Mouse (Mus musculus) frontal cortex, postnatal 14 days (tissue): ENCODE measurements around the gene Dcbld1.

Experiments used
- DNase-seq, 2 experiments: peaks; one replicate each; pipeline ENCODE4 v3.0.0; 2022; ENCODE audit warnings: low spot score in 2 of 2

The Dcbld1 gene

GRCm38 (mm10) chr10:52233301-52233968 is at the start of gene Dcbld1:
Dcbld1 (plus strand) TSS chr10:52233619.
- peak; percentile 22 to 27 for DNase-seq

- no peak for DNase-seq
Observed at GRCm38 (mm10) chr10:52185900-52186299, 47.5 kb upstream of the Dcbld1 start.

GRCm38 (mm10) chr10:52194957-52195852 is 38.2 kb upstream of the Dcbld1 start, which contains the start of gene Ros1:
Ros1 (minus strand) TSS chr10:52195244.
- DNase-seq, result no peak

DNA sequence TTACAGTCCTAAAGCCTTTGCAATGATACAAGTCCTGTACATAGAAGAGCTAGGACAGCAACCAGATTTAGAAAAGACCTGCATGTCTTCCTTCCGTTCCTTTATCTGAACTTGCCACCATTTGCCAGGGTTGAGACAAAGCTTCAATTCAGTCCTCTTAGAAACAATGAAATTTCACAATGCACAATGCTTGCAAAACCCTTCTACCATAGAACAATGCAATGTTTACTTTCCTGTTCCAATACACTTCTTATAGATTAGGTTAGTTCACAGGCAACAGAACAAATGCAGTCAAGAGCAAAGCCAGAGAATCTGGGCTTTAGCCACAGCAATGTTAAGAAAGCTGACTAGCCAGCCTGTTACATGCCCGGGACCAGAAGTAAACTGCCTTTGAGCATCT is 29.4 kb upstream of the Dcbld1 start:
- DNase-seq, result no peak

- no peak for DNase-seq
Observed at GRCm38 (mm10) chr10:52215267-52215818, 18.1 kb upstream of the Dcbld1 start.

DNA sequence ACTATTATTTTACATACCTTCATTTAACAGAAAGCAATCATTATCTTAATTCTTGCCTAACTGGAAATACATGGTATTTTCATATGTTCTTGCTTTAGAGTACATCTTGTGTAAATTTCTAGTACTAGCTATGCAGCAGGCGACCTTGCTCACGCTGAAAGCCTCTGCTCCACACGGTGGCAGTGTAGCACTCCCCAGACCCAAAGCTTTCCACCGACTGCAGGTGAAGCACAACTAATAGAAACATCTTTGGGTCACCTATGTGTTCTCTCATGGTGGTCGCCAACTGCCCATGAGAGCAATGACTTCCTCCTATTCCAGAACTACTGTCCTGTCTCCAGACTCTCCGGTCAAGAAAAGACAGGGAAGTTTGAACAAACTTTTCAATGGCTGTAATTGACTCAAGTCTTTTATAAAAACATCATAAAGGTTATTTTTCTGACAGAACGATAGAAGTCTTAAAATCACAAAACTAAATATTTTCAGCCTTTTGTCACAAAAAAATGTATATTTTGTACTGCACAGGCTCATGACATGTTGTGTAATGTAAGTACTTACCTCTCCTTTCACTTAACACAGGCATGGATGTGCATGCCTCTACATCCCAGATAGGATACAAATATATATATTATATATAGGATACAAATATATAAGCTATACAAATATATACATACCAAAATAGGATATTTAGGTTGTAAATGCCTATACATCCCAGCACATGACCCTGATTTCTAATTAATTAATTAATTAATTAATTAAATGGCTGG is 16.4 kb upstream of the Dcbld1 start:
- DNase-seq, result peak; percentile 27 to 64

- no peak for DNase-seq
Observed at GRCm38 (mm10) chr10:52217564-52217934, 15.9 kb upstream of the Dcbld1 start.

GRCm38 (mm10) chr10:52219600-52219999 is 13.8 kb upstream of the Dcbld1 start:
- no peak for DNase-seq

DNA sequence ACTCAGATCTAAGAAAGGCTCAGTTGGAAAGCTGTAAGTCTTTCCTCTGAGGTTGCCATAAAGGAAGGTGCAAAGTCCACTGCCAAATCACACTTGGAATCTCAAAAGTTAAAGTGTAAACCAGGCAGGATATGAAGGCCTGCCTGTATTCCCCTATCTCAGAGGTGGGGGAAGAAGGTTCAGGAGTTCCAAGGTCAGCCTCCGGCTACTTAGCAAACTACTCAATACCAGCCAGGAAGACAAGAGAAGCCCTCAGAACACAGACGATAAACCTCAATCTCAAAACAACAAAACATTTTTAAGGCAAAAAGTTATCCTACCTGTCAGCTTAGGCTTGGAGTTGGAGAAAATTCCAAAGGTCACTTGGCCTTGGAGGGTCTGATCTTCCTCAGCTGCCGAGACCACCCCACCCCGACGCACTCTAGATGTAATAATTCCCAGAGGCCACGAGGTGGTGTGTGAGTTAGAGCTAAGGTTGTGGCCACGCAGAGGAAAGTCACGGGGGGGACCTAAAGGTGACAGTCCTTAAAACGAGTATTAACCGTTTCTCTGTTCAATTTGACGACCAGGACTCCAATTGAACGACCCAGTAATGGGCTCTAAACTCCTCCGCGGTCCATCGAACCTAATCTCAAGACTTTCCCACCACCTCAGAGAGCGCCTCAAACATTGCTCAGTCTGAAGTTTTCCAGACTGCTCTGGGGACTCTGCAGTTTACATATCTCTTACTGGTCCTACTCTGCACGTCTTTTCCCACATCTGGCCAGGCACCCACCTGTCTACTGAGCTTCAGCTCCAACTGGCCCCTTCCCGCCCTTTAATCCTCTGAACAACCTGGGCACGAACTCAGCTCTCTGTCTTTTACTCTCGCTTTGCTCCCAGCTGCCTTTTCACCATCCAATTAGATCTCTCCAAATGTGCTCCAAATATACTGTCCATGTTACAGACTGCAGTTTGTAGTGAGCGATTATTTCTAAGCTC is 933 bp upstream of the Dcbld1 start:
- DNase-seq, result no peak

- DNase-seq, result no peak
Observed at GRCm38 (mm10) chr10:52233969-52234653, 692 bp downstream of the Dcbld1 start.

GRCm38 (mm10) chr10:52234654-52234981 is 1.2 kb downstream of the Dcbld1 start:
- no peak for DNase-seq

DNA sequence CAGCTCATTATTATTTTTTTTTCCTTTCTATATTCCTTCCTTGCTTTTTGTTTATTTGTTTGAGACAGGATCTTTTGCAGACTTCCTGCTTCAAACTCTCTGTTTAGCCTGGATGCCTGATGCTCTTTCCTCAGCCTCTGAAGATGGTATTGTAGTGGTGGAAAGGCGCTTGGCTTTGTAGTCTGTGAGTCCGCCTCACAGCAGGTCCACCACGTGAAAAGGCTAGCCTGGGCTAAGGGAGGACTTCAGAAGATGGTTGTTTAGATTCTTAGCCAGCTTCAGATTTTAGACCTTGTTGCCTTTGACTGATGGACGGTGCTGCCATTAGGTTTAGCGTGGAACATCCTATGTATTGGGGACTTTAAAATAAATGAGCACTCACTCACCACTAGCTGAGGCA is 2.0 kb downstream of the Dcbld1 start:
- DNase-seq, result no peak

DNA sequence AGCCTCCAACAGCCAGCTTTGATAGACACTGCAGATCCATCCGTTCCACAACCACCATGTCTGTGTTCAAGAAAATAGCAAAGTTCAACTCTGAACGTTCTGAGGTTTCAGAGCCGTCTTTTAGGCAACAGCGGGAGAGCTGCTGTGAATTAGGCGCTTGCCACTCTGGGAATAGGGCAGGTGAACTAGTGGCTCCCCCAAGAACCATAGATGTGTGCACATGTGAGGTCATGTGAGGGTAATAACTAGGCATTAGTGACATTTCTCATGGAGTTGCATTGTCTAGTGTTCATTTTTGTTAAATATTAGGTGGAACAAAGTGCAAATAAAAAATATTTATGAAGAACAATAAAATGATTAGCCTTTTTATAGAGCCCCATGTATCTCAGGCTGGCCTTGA is 8.6 kb downstream of the Dcbld1 start:
- DNase-seq, result no peak

DNA sequence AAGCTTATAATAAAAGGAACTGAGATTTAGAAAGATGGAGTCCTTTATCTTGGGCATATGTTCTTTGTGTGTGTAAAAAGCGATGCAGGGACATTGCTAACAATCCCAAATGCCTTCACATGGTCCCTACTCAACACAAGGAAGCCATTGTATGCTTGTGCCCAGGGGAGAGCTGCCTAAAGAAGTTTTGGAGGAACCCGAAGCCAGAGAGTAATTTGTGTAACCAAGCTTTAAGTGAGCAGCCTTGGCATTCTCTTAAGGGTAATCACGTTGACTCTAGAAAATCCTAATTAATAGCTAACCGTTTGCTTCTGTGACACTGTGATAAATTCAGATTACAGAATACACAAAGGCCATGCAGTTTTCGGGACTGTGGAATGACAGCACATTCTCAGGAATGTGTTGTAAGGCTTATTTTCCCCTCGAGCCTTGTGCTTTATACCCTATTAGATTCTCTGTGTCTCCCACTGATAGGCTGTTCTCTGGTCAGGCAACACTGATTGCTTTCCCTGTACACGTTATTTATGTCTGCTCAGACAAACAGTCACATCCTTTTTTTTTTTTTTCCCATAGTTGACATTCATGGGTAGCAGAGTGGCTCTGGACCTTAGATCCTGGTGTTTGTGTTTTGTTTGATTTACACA is 9.4 kb downstream of the Dcbld1 start:
- no peak for DNase-seq

GRCm38 (mm10) chr10:52246207-52246606 is 12.8 kb downstream of the Dcbld1 start:
- DNase-seq, result no peak

DNA sequence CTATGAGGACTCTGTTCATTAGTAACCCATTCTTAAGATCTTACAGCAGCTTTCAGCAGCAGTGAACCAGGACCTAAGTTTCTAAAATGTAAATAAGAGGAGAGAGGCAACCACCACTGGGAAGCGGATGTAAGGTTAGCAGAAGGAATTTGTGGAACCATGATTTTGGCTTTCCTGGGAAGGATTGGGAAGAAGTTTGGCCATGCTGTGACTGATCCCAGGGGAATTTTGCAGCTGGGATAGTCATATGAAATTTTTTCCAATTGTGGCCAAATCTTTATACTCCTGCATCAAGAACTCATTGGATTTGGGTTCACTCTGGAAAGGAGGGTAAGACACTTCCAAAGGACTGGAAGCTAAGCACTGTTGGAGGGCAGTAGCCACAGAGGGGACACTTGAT is 18.8 kb downstream of the Dcbld1 start:
- no peak for DNase-seq

- no peak for DNase-seq
Observed at GRCm38 (mm10) chr10:52253426-52253825, 20.0 kb downstream of the Dcbld1 start.

DNA sequence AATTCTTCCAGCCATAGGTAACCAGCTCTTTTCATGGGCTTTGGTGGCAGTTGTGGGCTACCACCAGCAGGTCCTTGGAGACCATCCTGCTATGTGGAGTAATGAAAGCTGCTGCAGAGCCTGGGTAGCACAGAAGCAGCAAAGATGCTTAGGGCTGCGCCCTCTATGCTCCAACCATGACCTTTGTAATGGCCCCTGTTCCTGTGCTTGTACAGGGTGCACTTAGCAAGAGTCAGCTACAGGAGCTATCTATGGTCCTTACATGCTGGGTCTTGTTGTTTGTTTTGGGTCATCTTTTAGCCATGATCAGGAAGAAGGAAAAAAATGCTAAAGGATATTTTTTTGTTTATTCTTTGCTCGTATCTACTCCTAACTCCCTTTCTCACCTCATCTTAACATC is 24.3 kb downstream of the Dcbld1 start:
- DNase-seq, result no peak

- DNase-seq, result no peak
Observed at GRCm38 (mm10) chr10:52258180-52258948, 24.9 kb downstream of the Dcbld1 start.
